Mouse (Mus musculus) limb, embryonic 10.5 days (tissue): ENCODE measurements around the gene Abca16. TPM values are rescaled to one million over a fixed set of nuclear protein-coding genes. Genes with fewer than 3 reads are reported as not detected.

ENCODE experiments used
- polyA plus RNA-seq: library from polyadenylated mRNA; unstranded; fragments of >200 nt; fragmentation: Nextera tagmentation; extraction: Ambion mirVana; gene quantifications from 2 replicates; pipeline ENCODE4 v1.2.1, GENCODE M21; 2016

The Abca16 gene
- polyA plus RNA-seq, 1 experiment from 2014 or later: not detected

Other genes starting within 250 kb of the Abca16 start
- not detected in 2 replicates for gene Anks4b, start 235.8 kb upstream of the Abca16 start, polyA plus RNA-seq
- gene Crym, start 207.5 kb upstream of the Abca16 start, polyA plus RNA-seq: 10.0 and 11.9 TPM in 2 replicates
- gene Abca14, start 205.7 kb upstream of the Abca16 start, polyA plus RNA-seq: not detected in 2 replicates
- gene Abca15, start 81.0 kb upstream of the Abca16 start, polyA plus RNA-seq: not detected in 2 replicates
- 187 and 190 TPM in 2 replicates for gene Uqcrc2, start 225.5 kb downstream of the Abca16 start, polyA plus RNA-seq